Mouse (Mus musculus): ENCODE data around the gene Gm4847. TPM values are rescaled to one million over a fixed set of nuclear protein-coding genes. Genes with fewer than 3 reads are reported as not detected.

Gene Gm4847
- polyA plus RNA-seq (2012; fragmentation: generic; extraction: Trizol), result not detected

DNA sequence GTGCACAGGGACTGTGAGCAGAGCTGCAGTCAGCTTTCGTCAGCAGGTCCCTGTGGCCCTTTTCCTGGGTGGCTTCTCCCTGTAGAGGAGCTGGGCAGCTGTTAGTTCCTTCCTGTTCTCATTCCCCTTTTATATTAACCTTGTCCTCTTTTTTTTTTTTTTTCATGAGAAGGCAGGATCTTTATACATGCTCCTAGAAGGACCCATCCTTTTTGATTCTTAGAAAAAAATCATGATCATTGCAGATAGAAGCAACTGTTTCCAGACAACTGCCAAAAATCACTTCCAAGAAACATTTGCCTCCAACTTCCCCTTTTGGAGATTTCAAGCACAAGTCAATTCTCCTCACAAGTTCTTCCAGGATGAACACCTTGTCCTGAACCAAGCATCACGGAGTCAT lies at the start of gene Gm4847:
Gene Gm4847, minus strand, starts transcription at position 101 of the 400 bp plus-strand sequence.

DNA sequence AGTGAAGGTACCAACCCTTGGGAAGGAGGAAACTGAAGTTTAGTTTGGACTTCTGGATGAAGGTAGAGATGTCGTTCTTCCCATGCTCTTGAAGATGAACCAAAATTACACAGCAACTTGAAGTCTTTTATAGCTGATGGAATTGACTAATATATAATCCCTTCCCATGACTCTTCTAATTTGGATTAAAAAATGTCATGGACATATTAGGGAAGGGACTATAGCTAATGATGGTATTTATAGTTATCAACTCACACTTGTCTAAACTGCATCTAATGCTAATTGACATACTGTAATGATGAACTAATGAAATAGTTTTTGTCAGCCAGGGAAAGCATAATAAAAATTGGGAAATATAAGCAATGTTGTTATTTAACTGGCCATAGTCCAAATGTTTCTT lies 34.3 kb upstream of the Gm4847 start, which contains the start of gene Fmo9:
Gene Fmo9, minus strand, starts transcription at position 101 of the 400 bp plus-strand sequence.

Other genes starting within 250 kb of the Gm4847 start
- 1 to 10 TPM in 1 of 2 experiments, under 1 TPM in 1; 0.25 to 1.5 TPM for gene Pogk, start 237.8 kb downstream of the Gm4847 start, polyA plus RNA-seq (2012; fragmentation: generic; extraction: Trizol)
- not detected for gene Gm4846, start 150.1 kb downstream of the Gm4847 start, polyA plus RNA-seq (2012; fragmentation: generic; extraction: Trizol)
- gene Fmo9, start 34.2 kb upstream of the Gm4847 start, polyA plus RNA-seq (2012; fragmentation: generic; extraction: Trizol), result not detected

Data from C3H10T1/2 (cell line).